Mouse (Mus musculus) bone marrow macrophage, adult 2 months (primary cell): ENCODE data around the gene Sez6l.

ENCODE experiments used
- CTCF ChIP-seq: IDR thresholded peaks from 2 replicates; pipeline ENCODE4 v1.5.1; 2012; ENCODE audit warnings: low read depth, mild to moderate bottlenecking, low read length, moderate library complexity
- POLR2A ChIP-seq: IDR thresholded peaks from 2 replicates; pipeline ENCODE4 v1.6.1; 2012; ENCODE audit warnings: mild to moderate bottlenecking, low read depth, low read length, borderline replicate concordance

- no peak for TF ChIP-seq POLR2A
- TF ChIP-seq CTCF = no peak
Measured at GRCm38 (mm10) chr5:112426635-112427034, 150.3 kb downstream of the Sez6l start.
